Mouse (Mus musculus): Measurements from ENCODE around the gene Clip4. TPM values are rescaled to one million over a fixed set of nuclear protein-coding genes. Genes with fewer than 3 reads are reported as not detected.

Gene Clip4
- polyA plus RNA-seq, 1 experiment from 2014 or later: 10.3 TPM

GRCm38 (mm10) chr17:71881369-71881768, 113.1 kb downstream of the Clip4 start:
- H3K36me3 ChIP-seq: no peaks in the 10 kb centered on the region
- no peaks in the 10 kb centered on the region for H3K27me3 ChIP-seq
- no peak for ATAC-seq (replicated peaks)
- WGBS: 79% methylated on average over 6 of the region's 6 CpGs
- no peak overlapping the region for H3K4me3 ChIP-seq
- H3K9ac ChIP-seq (replicated peaks): no peak overlapping the region
- no peak overlapping the region for H3K27ac ChIP-seq (replicated peaks)
- H3K4me2 ChIP-seq (replicated peaks): no peak overlapping the region
- no peaks in the 10 kb centered on the region for H3K9me3 ChIP-seq
- H3K4me1 ChIP-seq: no peaks in the 10 kb centered on the region

DNA sequence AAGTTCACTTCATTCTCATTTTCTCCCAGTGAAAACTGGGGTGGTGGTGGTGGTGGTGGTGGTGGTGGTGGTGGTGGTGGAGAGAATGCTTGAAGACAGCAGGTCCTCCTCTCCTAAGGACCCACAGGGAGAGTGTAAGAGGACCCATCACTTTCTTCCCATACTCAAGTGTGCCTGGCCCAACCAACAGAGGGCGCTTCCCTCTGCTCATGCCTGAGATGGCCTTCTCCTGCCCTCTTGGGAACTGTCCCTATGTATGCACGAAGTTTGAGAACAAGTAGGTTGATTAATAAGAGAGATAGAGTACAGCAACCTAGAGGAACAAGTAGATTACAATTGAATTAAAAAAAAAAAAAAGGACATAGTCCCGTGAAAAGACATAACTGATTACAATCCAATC, 140.8 kb downstream of the Clip4 start:
- WGBS: 40% methylated on average over 3 of the region's 3 CpGs
- Histone ChIP-seq H3K9ac (replicated peaks) (no peak overlapping the region), H3K36me3 (no peaks in the 10 kb centered on the region), H3K4me1 (no peaks in the 10 kb centered on the region), H3K27me3 (no peaks in the 10 kb centered on the region), H3K9me3 (no peaks in the 10 kb centered on the region), H3K4me3 (no peak overlapping the region), H3K27ac (replicated peaks) (no peak overlapping the region), H3K4me2 (replicated peaks) (no peak overlapping the region)
- ATAC-seq (replicated peaks): no peak

GRCm38 (mm10) chr17:71913188-71913587, 144.9 kb downstream of the Clip4 start:
- Histone ChIP-seq H3K4me2 (replicated peaks) (no peak overlapping the region), H3K4me1 (no peaks in the 10 kb centered on the region), H3K4me3 (no peak overlapping the region), H3K36me3 (no peaks in the 10 kb centered on the region), H3K9ac (replicated peaks) (no peak overlapping the region), H3K27me3 (no peaks in the 10 kb centered on the region), H3K27ac (replicated peaks) (no peak overlapping the region), H3K9me3 (no peaks in the 10 kb centered on the region)
- WGBS: 88% methylated on average over 3 of the region's 3 CpGs
- ATAC-seq (replicated peaks): no peak

Other genes with a start within 250 kb of the Clip4 start
- 19.4 and 24.2 TPM in 2 replicates for gene Ndc80, start 241.6 kb upstream of the Clip4 start, polyA plus RNA-seq (2015; fragmentation: Nextera tagmentation; extraction: Ambion mirVana)
- 1.2 and 1.3 TPM in 2 replicates for gene Spdya, start 216.4 kb upstream of the Clip4 start, polyA plus RNA-seq (2015; fragmentation: Nextera tagmentation; extraction: Ambion mirVana)
- gene Wdr43, start 152.6 kb upstream of the Clip4 start, polyA plus RNA-seq (2015; fragmentation: Nextera tagmentation; extraction: Ambion mirVana): 55.2 and 57.4 TPM in 2 replicates
- 0.36 and 0.79 TPM in 2 replicates for gene Togaram2, start 95.2 kb upstream of the Clip4 start, polyA plus RNA-seq (2015; fragmentation: Nextera tagmentation; extraction: Ambion mirVana)
- gene Pcare, start 15.6 kb upstream of the Clip4 start, polyA plus RNA-seq (2015; fragmentation: Nextera tagmentation; extraction: Ambion mirVana): not detected in 2 replicates